Mouse (Mus musculus): ENCODE measurements around the gene Pde7b. TPM values are rescaled to one million over a fixed set of nuclear protein-coding genes. Genes with fewer than 3 reads are reported as not detected.

Gene Pde7b
- total RNA-seq, 2 experiments from 2014 or later = 34.9 to 35.9 TPM

DNA sequence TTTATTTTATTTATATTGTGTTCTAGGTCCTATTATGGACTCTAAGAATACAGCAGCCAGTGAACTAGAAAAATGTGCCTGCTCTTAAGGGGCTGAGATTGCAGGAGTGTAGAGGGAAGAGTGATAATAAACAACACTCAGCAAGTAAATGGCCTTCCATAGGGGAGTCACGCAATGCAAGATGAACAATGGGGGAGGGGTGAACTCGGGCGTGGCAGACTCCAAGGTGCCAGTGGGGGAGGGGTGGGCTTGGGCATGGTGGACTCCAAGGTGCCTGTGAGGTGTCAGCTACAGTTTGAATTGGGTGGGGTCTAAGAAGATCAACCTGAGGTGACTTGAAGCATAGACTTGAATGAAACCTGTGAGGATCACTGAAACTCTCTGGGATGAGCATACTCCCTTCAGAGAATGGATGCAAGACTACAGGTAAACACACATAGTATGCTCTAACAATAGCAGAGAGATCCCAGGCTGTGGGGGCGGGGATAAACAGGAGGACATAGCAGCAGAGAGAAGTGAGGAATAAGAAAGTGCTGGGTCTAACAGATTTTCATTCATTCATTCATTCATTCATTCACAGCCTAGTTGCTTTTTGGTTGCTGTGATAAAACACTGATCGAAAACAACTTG, 230.9 kb downstream of the Pde7b start:
- DNase-seq = no peak

DNA sequence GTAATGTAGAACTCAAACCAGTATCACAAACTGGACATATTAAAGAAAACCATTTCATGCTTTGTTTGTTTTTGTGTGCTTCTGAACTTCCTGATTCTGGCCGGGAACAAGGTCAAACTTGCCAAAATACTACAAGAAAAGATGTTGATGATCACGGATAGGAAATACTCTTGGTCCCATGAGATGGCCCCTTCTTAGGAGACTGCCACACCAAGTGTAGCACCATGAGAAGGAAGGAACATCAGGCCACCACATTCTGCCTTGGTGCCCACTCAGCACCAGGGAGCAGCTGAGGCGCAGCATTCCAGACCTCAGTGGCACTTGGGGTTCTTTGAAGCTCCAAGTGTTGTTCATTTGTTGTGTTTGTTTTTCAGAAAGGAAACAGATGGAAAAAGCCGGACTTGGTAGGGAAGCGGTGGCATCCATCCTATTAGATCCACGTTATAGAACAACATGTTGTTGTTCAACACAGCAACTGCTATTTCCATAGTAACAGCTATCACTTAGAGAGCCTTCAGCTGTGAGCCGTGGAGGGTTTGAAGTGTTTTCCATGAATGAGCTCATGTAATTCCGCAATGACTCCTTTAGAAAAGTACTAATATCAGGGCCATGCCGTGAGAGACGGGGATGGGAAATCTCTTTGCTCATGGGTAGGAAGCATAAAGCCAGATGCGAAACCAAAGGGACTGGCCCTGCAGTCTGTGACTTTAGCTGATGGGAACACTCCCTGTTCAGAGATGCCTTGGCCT, 232.5 kb downstream of the Pde7b start:
- DNase-seq = no peak

DNA sequence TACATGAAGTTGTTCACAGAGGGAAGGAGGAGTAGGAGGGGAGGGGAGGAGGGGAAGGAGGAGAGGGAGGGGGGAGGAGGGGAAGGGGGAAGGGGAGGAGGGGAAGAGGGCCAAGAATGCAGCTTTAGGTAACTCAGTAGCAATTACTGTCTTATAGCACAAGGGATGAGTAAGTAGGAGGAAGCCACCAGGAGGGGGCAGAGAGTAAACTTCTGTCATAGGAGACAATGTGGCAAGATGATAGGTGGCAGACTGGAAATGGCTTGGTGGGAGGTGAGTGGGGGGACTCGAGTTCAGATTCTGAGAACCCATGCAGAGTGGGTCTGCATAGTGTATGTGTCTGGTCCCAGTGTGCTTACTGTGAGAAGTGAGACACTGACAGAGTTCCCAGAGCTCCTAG, 234.1 kb downstream of the Pde7b start:
- DNase-seq = no peak

DNA sequence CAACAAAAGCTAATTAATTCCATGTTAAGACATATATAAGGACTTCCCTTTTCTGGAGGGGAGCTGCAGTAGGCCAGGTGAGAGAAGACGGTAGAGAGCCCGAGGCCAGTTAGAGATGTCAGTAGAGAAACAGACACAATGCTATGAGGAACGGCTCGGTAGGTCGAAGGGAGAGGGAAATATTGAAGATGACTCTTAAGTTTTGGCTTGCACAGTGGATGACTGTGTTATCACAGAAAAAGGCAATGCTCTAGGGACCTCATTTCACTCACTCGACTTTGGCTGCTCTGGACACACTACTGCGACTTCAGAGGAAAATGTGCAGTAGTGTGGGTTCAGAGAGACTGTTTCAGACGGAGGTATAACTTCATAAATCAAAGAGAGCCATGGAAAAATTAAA, 234.6 kb downstream of the Pde7b start:
- no peak for DNase-seq

DNA sequence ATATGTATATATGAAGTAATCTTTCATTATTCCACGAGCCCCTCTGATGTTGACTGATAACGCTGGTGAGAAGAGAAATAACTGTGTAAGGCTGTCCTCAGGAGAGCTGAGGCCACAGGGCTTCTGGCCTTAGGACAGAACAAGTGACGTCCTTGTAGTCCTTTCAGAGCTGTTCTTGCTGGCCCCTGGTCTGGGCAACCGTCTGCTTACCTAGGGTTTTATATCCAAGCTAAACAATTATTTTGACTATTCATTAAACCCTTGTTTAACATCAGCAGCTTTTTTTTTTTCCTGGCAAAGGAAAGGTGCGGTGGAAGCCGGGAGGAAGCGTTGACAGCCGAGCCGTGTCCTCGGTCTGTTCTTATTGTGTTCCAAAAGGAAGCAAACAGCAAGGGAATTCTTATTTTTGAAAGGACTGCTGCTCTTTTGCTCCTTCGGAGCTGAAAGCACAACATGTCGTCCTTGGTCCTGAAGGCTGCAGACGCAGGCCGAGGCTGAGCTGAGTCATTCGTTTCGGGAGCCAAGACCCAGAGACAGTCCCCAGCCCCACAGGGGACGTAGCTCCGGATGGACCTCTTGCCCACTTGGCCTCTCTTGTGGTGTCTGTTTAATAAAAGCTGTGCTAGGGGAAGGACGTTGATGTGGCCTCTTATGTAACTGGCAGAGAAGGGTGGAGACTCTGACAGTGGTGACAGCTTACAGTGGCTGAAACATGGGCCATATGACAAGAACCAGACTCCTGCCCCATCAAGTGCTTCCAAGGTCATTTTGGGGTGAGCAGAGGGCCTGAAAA, 238.2 kb downstream of the Pde7b start:
- DNase-seq = peak; percentile 86

DNA sequence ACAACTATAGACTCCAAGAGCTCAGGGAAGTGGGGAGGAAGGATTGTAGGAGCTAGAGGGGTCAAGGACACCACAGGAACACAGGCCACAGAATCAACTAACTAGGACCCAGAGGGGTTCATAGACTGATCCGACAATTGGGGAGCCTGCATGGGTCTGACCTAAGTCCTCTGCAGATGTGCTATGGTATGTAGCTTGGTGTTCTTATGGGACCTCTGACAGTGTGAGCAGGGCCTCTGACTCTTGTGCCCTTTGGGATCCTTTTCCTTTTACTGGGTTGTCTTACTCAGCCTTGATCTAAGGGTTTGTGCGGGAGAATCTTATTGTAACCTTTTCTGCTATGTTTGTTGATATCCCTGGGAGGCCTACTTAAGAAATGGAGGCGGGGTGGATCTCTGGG, 239.1 kb downstream of the Pde7b start:
- no peak for DNase-seq

DNA sequence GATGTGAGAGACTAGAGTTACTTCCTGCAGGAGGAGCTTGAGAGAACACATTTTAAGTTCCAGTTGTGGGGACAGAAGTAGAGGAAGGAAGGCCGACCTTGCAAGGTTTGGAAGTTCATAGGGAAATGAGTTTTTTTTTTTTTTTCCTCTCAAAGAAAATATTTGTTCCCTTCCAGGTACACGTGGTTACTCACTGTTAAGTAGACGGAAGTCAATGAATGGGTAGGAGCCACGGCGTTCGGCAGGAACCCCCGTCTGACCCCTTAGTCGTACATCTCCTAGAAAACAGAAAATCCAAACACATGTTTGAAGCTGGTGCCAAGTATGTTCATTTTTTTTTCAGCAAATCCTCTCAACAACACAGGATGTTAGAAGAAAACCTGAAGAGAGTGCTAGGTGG, 245.4 kb downstream of the Pde7b start:
- no peak for DNase-seq

DNA sequence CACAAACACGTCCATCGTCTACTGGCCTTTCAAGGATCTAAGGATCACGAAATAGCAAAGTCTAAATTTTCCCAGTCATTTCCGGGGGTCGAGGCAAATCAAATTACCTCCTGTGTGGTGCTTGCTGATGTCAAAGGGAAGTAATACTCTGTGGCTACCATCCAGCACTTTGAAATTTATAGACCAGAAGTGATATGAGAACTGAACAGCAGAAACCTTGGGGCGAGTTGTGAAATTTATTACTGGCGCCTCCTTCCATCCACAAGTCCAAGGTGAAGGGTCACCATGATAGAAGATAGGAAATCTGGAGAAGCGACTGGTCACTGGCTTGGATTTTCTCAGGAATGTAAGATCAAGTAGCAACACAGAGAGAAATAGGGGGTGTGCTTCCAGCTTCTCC, 246.4 kb downstream of the Pde7b start:
- DNase-seq = no peak

DNA sequence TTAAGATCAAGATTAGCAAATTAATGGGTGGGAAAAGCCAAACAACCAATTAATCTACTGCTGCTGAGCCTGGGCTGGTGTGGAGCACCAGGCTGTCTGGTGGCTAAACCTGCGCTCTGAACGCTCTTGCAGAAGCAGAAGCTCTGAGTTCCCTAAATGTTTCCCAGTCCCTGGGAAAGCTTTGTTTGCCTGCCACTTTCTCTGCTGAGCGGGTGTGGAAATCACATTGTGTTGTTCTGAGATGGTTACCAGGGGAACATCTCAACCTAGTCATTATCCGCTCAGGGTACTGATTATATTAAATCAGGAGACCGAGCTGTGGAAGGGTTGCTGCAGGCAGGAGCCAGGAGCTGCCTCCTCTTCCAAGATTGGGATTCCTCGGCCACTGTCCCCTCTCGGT, 250.0 kb downstream of the Pde7b start:
- no peak for DNase-seq

DNA sequence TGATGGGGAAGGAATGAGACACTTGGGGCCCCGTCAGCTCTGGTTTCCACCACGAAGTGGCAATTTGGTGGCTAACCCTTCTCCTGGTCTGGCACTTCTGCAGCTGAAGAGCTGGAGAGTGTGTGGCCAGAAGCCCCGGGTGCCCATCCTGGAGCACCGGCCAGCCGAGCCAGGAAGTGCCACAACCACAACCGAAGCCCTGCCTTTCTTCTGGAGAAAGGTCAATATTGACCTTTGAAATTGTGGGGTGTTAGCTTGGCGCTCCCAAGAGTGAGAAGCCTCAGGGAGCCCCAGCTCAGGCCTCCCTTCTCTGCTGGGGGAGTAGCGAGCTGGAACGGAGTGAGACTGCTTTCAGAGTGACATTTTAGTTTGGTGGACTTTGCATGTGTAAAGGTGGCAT, 250.8 kb downstream of the Pde7b start:
- no peak for DNase-seq

DNA sequence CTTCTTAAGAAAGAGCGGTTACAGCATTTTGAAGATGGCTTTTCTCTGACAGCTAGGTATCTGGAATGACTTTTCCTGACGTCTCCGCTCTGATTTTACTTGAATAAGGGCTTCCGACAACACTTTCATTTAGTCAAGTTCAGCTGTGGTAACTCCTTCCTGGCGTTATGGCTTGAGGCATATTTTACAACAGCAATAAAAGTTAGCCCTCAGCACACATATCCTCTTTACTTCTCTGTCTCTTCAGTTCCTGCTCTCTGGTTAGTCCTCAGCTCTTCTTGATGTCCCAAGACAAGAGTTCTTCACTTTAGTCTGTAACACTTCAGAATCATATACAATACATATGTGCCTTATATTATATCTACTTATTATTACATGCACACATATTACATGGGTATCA, 251.4 kb downstream of the Pde7b start:
- no peak for DNase-seq

DNA sequence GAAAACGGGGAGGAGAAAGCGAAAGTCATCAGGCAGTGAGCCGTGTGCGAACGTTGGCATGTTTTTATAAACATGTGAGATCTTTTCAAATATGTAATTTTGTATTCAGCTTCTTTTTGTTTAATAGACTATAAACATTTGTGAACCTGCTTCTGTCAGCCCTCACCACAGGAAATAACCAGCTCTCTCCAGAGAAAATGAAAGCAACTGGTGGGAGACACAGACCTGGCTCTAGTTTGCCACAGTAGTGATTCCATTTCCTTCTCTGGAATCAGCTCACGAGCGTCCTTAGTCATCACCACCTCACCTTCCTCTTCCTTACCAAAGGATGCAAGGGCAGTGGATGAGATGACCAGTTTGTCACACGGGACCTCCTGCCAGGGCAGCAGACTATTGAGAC, 252.9 kb downstream of the Pde7b start:
- no peak for DNase-seq

DNA sequence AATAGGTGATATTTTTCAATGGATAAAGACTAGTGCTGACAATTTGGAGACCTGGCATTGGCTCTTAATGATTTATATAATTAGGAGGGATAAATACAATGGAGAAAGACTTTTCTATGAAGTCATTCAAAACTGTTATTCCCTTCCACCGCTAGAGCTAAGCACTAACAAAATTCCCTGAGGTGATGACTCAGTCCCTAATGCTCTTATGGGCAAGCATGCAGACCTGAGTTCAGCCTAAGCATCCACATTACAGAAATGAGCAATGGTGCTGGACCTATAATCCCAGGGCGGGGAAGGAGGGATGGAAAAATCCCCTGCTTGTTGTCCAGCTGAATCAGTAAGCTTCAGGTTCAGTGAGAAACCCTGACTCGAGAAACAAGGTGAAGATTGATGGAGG, 260.2 kb downstream of the Pde7b start:
- DNase-seq = no peak

DNA sequence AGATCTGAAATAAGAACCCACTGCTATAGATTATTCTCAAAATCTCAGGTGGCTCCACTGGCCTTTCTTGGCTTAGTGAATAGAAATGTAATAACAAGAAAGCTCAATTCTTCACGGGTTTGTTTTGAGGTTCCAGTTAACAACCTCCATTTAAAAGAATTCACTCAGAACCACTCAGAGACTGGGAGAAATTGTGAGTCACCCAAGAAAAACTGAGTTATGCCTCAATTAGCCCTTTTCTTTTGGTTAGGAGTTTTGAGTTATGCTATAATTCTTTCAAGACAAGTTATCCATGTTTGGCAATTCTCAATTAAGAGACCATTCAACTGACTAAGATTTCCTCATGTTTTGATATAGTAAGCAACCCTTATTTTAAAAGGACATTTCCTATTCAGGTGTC, 260.9 kb downstream of the Pde7b start:
- DNase-seq = no peak

DNA sequence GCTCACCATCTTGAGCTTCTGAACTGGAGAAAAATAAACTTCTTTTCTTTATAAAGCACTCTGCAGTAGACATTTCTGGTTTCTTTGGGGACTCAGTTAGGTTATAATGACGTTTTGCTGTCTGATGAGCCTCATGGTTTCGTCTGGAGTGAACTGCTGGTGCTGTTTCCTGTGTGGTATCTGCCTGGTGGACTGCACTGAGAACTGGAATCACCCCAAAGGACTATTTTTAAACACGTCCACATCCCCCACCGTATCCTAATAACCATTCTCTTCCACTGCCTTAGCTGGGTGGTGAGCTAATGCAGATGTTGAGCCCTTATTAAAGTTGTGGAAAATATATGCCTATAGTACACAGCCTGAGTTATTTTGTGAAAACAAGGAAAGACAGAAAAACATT, 262.3 kb downstream of the Pde7b start:
- no peak for DNase-seq

DNA sequence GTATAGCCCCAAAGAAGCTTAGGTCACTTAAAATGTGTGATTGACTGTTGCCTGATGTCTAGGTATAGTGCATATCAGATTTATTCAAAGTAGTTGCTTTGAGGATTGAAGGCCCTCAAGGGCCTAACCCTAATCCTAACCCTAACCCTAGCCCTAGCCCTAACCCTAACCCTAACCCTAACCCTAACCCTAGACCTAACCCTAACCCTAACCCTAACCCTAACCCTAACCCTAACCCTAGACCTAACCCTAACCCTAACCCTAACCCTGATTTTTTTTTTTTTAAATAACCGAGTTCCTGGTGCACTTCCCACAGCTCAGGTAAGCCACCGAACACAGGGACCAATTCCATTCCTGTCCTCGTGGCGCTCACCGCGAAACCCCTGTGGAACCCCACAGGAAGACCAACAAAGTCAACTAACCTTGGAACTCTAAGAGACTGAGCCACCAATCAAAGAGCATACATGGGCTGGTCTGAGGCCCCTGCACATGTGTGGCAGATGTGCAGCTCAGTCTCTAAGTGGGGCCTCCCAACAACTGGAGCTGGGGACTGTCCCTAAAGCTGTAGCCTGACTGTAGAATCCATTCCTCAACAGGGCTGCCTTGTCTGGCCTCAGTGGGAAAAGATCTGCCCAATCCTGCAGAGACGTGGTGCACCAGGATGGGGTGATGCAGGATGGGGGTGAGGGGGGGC, 265.1 kb downstream of the Pde7b start:
- DNase-seq = no peak

DNA sequence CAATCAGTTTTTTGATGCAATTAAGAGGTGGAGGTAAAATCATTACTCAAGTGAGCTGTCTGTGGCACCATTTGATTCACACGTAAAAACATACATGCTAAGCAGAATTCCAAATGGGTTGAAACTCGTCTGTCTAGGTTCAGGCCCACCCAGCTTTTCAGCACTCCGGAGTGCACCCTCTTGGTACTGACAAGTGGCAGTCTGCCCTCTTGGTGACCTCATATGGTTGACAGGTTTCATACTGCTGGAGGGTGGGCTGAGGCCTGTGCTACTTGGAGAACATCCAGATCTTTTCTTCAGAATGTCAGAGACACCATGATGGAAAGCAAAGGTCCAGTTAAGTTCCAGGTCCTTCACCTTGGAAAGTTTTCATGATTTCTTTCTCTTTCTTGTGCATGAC, 265.7 kb downstream of the Pde7b start:
- DNase-seq = no peak

DNA sequence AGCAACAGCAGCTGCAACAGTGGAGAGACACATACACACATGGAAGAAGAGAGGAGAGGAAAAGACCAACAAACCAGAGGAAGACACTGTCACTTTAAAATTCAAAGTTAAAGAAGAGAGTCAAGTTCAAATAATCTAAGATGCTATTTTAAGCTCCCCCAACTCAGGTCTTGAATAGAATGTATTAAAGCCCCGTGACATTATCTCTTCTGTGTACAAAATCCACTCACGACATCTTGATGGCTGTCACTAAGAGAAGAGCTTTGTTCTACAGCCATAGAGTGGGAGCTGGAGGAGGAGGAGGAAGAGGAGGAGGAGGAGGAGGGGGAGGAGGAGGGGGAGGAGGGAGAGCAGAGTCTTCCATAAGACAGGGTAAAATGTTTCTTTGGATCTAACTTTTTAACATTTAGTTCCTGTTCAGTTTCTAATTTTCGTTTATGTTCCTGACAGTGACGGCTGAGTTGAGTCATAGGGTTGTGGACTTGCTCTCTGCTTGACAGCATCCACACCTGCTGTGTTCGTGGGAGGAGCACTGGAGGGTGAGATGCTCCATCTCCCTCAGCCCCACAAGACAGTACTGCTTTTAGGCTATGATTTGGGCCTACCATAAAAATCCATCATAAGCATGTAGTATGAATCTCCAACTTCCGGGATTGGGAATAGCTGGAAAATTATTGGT, 270.4 kb downstream of the Pde7b start:
- no peak for DNase-seq

DNA sequence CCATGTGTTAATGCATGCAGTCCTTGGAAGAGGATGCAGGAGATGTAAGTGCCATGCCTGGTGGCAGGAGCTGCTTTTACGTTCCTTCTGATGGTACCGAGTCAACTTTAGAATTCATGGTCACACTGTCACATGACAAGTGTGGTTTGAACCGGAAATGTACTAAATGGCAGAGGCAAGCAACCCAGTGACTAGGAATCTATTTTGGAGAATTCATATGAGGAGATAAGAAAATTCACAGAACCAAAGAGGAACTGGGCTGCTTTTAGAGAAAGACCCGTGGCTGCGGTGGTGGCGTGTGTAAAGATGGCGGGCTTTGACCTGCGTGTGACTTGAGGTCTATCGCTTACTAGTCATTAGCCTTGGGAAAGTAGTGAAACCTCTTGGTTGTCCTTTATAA, 287.4 kb downstream of the Pde7b start:
- no peak for DNase-seq

DNA sequence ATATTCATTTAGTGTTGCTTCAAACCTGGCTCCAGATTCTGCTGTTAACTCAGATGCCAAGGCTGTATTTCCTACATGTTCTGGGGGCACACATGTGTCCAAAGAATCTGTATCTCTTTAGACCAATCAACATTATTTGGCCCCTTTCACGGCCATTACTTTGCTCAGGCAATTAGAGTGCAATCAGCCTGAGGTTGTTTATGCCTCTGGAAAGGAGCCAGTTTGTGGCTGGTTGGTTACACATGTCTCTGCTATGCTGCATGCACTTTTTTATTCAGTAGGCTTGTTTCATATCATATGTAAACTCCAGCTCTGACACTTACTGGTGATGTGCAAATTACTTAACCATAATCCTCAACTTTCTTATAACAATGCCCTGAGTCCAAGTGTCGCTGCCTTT, 287.9 kb downstream of the Pde7b start:
- no peak for DNase-seq

DNA sequence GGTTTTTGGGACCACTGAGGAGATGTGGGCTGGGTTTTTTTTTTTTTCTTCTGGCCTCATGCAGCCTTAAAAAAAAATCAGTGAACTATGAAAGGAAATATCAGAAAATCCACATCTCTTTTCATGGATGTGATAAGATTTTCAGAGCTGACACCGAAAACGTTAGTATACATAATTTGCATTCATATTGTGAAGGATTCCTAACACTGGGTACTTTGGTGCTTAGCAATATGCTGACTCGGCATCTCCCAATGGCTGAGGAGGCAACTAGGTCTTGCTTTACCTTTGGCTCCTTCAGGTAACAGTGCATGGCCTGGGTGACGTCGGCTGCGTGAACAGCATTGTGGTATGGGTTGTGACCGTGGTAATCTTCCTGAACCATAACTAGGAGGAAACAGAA, 289.0 kb downstream of the Pde7b start:
- no peak for DNase-seq

DNA sequence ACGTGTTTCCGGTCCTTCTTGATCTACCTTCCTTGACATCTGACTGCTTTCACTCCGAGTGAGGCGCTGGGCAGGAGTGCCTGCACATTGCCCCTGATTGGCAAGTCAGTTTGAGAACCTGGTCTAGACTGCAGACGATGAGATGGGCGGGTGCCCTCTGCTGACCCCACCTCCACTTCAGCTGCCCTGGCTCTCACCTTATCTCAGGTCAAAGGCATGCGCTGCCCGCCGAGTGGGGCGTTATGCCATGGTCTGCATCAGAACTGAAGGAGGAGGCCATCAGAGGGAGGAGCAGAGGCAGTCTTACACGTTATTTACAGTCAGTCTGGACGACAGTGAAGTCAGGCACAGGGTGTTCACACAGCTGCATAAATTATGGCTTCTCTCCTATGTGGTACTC, 293.5 kb downstream of the Pde7b start:
- no peak for DNase-seq

All from gastrocnemius, postnatal 25 days (tissue).